Mouse (Mus musculus): Measurements from ENCODE around the gene Adam15. TPM values are rescaled to one million over a fixed set of nuclear protein-coding genes. Genes with fewer than 3 reads are reported as not detected.

The Adam15 gene
- polyA plus RNA-seq, 1 experiment from 2014 or later: 61.5 TPM

- Histone ChIP-seq H3K27ac (ENCODE audit: low read length) (no peak overlapping the region), H3K9ac (ENCODE audit: low read length) (no peak overlapping the region), H3K4me2 (ENCODE audit: low read depth, low read length) (no peak overlapping the region), H3K27me3 (ENCODE audit: control insufficient read depth, insufficient read depth, low read length) (no peaks in the 10 kb centered on the region), H3K4me1 (ENCODE audit: control insufficient read depth, insufficient read depth, low read length) (peaks cover 3% of the 10 kb centered on the region; the same call in 1 of the 2 replicates), H3K4me3 (ENCODE audit: low read length) (no peak overlapping the region), H3K9me3 (replicated peaks; ENCODE audit: control insufficient read depth, low read length) (no peaks in the 10 kb centered on the region), H3K36me3 (ENCODE audit: control insufficient read depth, insufficient read depth) (peaks cover 9% of the 10 kb centered on the region; the same call in 1 of the 2 replicates)
- ATAC-seq (replicated peaks; ENCODE audit: extremely low read depth, insufficient read depth, low FRiP score): no peak
- WGBS: 83% methylated on average over 31 of the region's 31 CpGs
Observed at GRCm38 (mm10) chr3:89379388-89380131, 29.8 kb upstream of the Adam15 start.

GRCm38 (mm10) chr3:89378394-89379067, 28.7 kb upstream of the Adam15 start:
- peak overlapping the region; percentile 77 for H3K9ac ChIP-seq (ENCODE audit: low read length)
- no peaks in the 10 kb centered on the region for H3K9me3 ChIP-seq (replicated peaks; ENCODE audit: control insufficient read depth, low read length)
- H3K27me3 ChIP-seq (ENCODE audit: control insufficient read depth, insufficient read depth, low read length): no peaks in the 10 kb centered on the region
- 3% methylated on average over 29 of the region's 29 CpGs for WGBS
- H3K4me3 ChIP-seq (ENCODE audit: low read length): peak overlapping the region; percentile 57
- peak overlapping the region; percentile 72 for H3K4me2 ChIP-seq (ENCODE audit: low read depth, low read length)
- H3K4me1 ChIP-seq (ENCODE audit: control insufficient read depth, insufficient read depth, low read length): peaks cover 3% of the 10 kb centered on the region; the same call in 1 of the 2 replicates
- peak; percentile 84 for ATAC-seq (replicated peaks; ENCODE audit: extremely low read depth, insufficient read depth, low FRiP score)
- H3K36me3 ChIP-seq (ENCODE audit: control insufficient read depth, insufficient read depth): peaks cover 9% of the 10 kb centered on the region; the same call in 1 of the 2 replicates
- no peak overlapping the region for H3K27ac ChIP-seq (ENCODE audit: low read length)

GRCm38 (mm10) chr3:89377831-89378230, 28.0 kb upstream of the Adam15 start:
- Histone ChIP-seq H3K36me3 (ENCODE audit: control insufficient read depth, insufficient read depth) (peaks cover 9% of the 10 kb centered on the region; the same call in 1 of the 2 replicates), H3K9me3 (replicated peaks; ENCODE audit: control insufficient read depth, low read length) (no peaks in the 10 kb centered on the region), H3K4me2 (ENCODE audit: low read depth, low read length) (peak overlapping the region; percentile 72; the same call in 1 of the 2 replicates), H3K4me3 (ENCODE audit: low read length) (no peak overlapping the region; the same call in 1 of the 2 replicates), H3K27me3 (ENCODE audit: control insufficient read depth, insufficient read depth, low read length) (no peaks in the 10 kb centered on the region), H3K27ac (ENCODE audit: low read length) (no peak overlapping the region), H3K4me1 (ENCODE audit: control insufficient read depth, insufficient read depth, low read length) (peaks cover 3% of the 10 kb centered on the region; the same call in 1 of the 2 replicates), H3K9ac (ENCODE audit: low read length) (no peak overlapping the region)
- WGBS: 70% methylated on average over 4 of the region's 4 CpGs
- no peak for ATAC-seq (replicated peaks; ENCODE audit: extremely low read depth, insufficient read depth, low FRiP score)

- no peak for ATAC-seq (replicated peaks; ENCODE audit: extremely low read depth, insufficient read depth, low FRiP score)
- no peaks in the 10 kb centered on the region for H3K36me3 ChIP-seq (ENCODE audit: control insufficient read depth, insufficient read depth)
Observed at GRCm38 (mm10) chr3:89373581-89374231, 23.9 kb upstream of the Adam15 start.

GRCm38 (mm10) chr3:89367338-89367737, 17.5 kb upstream of the Adam15 start:
- ATAC-seq (replicated peaks; ENCODE audit: extremely low read depth, insufficient read depth, low FRiP score): no peak
- peaks cover 2% of the 10 kb centered on the region; the same call in 1 of the 2 replicates for H3K9me3 ChIP-seq (replicated peaks; ENCODE audit: control insufficient read depth, low read length)

More at GRCm38 (mm10) chr3:89373581-89374231, 23.9 kb upstream of the Adam15 start:
- 41% methylated on average over 5 of the region's 5 CpGs for WGBS
- Histone ChIP-seq H3K4me3 (ENCODE audit: low read length) (no peak overlapping the region), H3K4me1 (ENCODE audit: control insufficient read depth, insufficient read depth, low read length) (peaks cover under 1% of the 10 kb centered on the region; the same call in 1 of the 2 replicates), H3K9me3 (replicated peaks; ENCODE audit: control insufficient read depth, low read length) (peaks cover 2% of the 10 kb centered on the region; the same call in 1 of the 2 replicates), H3K9ac (ENCODE audit: low read length) (no peak overlapping the region), H3K27ac (ENCODE audit: low read length) (no peak overlapping the region), H3K4me2 (ENCODE audit: low read depth, low read length) (no peak overlapping the region), H3K27me3 (ENCODE audit: control insufficient read depth, insufficient read depth, low read length) (no peaks in the 10 kb centered on the region)

GRCm38 (mm10) chr3:89365486-89366414, 16.0 kb upstream of the Adam15 start:
- H3K9me3 ChIP-seq (replicated peaks; ENCODE audit: control insufficient read depth, low read length): no peaks in the 10 kb centered on the region
- no peak overlapping the region for H3K4me3 ChIP-seq (ENCODE audit: low read length)
- H3K4me2 ChIP-seq (ENCODE audit: low read depth, low read length): no peak overlapping the region
- no peaks in the 10 kb centered on the region for H3K4me1 ChIP-seq (ENCODE audit: control insufficient read depth, insufficient read depth, low read length)
- WGBS: 65% methylated on average over 20 of the region's 20 CpGs
- H3K27me3 ChIP-seq (ENCODE audit: control insufficient read depth, insufficient read depth, low read length): no peaks in the 10 kb centered on the region
- H3K36me3 ChIP-seq (ENCODE audit: control insufficient read depth, insufficient read depth): no peaks in the 10 kb centered on the region
- H3K9ac ChIP-seq (ENCODE audit: low read length): no peak overlapping the region
- no peak overlapping the region for H3K27ac ChIP-seq (ENCODE audit: low read length)
- no peak for ATAC-seq (replicated peaks; ENCODE audit: extremely low read depth, insufficient read depth, low FRiP score)

More at GRCm38 (mm10) chr3:89367338-89367737, 17.5 kb upstream of the Adam15 start:
- Histone ChIP-seq H3K27me3 (ENCODE audit: control insufficient read depth, insufficient read depth, low read length) (no peaks in the 10 kb centered on the region), H3K36me3 (ENCODE audit: control insufficient read depth, insufficient read depth) (no peaks in the 10 kb centered on the region), H3K4me1 (ENCODE audit: control insufficient read depth, insufficient read depth, low read length) (no peaks in the 10 kb centered on the region), H3K27ac (ENCODE audit: low read length) (no peak overlapping the region), H3K9ac (ENCODE audit: low read length) (no peak overlapping the region), H3K4me3 (ENCODE audit: low read length) (no peak overlapping the region), H3K4me2 (ENCODE audit: low read depth, low read length) (no peak overlapping the region)
- WGBS: 51% methylated on average over 11 of the region's 11 CpGs

GRCm38 (mm10) chr3:89365153-89365485, 15.3 kb upstream of the Adam15 start, which contains the start of gene Dcst1:
Dcst1 (minus strand) TSS chr3:89365253.
- Histone ChIP-seq H3K27ac (ENCODE audit: low read length) (no peak within 1 kb of the TSS), H3K4me1 (ENCODE audit: control insufficient read depth, insufficient read depth, low read length) (no peaks in the 10 kb centered on the region), H3K9me3 (replicated peaks; ENCODE audit: control insufficient read depth, low read length) (no peaks in the 10 kb centered on the region), H3K9ac (ENCODE audit: low read length) (no peak within 1 kb of the TSS), H3K4me3 (ENCODE audit: low read length) (no peak within 1 kb of the TSS), H3K36me3 (ENCODE audit: control insufficient read depth, insufficient read depth) (no peaks in the 10 kb centered on the region), H3K4me2 (ENCODE audit: low read depth, low read length) (no peak within 1 kb of the TSS), H3K27me3 (ENCODE audit: control insufficient read depth, insufficient read depth, low read length) (no peaks in the 10 kb centered on the region)
- no peak for ATAC-seq (replicated peaks; ENCODE audit: extremely low read depth, insufficient read depth, low FRiP score)
- WGBS: 86% methylated on average over 11 of the region's 11 CpGs

- no peak overlapping the region for H3K4me3 ChIP-seq (ENCODE audit: low read length)
- no peaks in the 10 kb centered on the region for H3K4me1 ChIP-seq (ENCODE audit: control insufficient read depth, insufficient read depth, low read length)
- H3K9ac ChIP-seq (ENCODE audit: low read length): no peak overlapping the region
- no peaks in the 10 kb centered on the region for H3K36me3 ChIP-seq (ENCODE audit: control insufficient read depth, insufficient read depth)
- H3K9me3 ChIP-seq (replicated peaks; ENCODE audit: control insufficient read depth, low read length): no peaks in the 10 kb centered on the region
- ATAC-seq (replicated peaks; ENCODE audit: extremely low read depth, insufficient read depth, low FRiP score): no peak
- WGBS: 67% methylated on average over 8 of the region's 8 CpGs
- no peak overlapping the region for H3K27ac ChIP-seq (ENCODE audit: low read length)
- H3K27me3 ChIP-seq (ENCODE audit: control insufficient read depth, insufficient read depth, low read length): no peaks in the 10 kb centered on the region
- H3K4me2 ChIP-seq (ENCODE audit: low read depth, low read length): no peak overlapping the region
Observed at GRCm38 (mm10) chr3:89364631-89365030, 14.8 kb upstream of the Adam15 start.
